Mouse (Mus musculus) cerebellum, adult 2 months (tissue): Measurements from ENCODE around the gene Il10rb. TPM values are rescaled to one million over a fixed set of nuclear protein-coding genes. Genes with fewer than 3 reads are reported as not detected.

ENCODE experiments used
- DNase-seq, 2 experiments: peaks; one replicate each; pipeline ENCODE4 v3.0.0; 2021
- H3K27ac ChIP-seq: fragments of 200-500 bp; 2 replicates; pipeline ENCODE4 v1.5.1; 2012; ENCODE audit warnings: low read length, control low read depth, inconsistent platforms; ENCODE audit not compliant: insufficient read depth
- H3K27me3 ChIP-seq: fragments of 200-500 bp; 2 replicates; pipeline ENCODE4 v1.6.1; 2012; ENCODE audit warnings: inconsistent platforms, mild to moderate bottlenecking, low read length, moderate library complexity; ENCODE audit not compliant: control insufficient read depth, insufficient read depth
- H3K4me1 ChIP-seq: fragments of 200-500 bp; 2 replicates; pipeline ENCODE4 v1.6.1; 2011; ENCODE audit warnings: low read length; ENCODE audit not compliant: control insufficient read depth, insufficient read depth
- H3K4me3 ChIP-seq: fragments of 200-500 bp; replicated peaks from 2 replicates; pipeline ENCODE3; 2011; ENCODE audit warnings: mild to moderate bottlenecking, low read depth, low read length, control low read depth; ENCODE audit not compliant: insufficient read depth
- CTCF ChIP-seq: fragments of 200-500 bp; IDR thresholded peaks from 2 replicates; pipeline ENCODE4 v1.5.1; 2011; ENCODE audit warnings: low read depth, mild to moderate bottlenecking, control low read depth, low read length, moderate library complexity, borderline replicate concordance; ENCODE audit not compliant: insufficient read depth
- POLR2A ChIP-seq: fragments of 200-500 bp; IDR thresholded peaks from 2 replicates; pipeline ENCODE4 v1.6.1; 2011; ENCODE audit warnings: low read length, control low read depth, borderline replicate concordance; ENCODE audit not compliant: insufficient read depth
- WGBS: fragments of 180-500 bp; shearing (Covaris S2); methylation state at CpG from one replicate; pipeline ENCODE4 v1.1.7; 2018; 5-methylcytosine and 5-hydroxymethylcytosine counted together
- polyA plus RNA-seq: library from polyadenylated mRNA; depleted of rRNA; stranded (reverse); fragments of >200 nt; gene quantifications from 2 replicates; pipeline ENCODE4 v1.2.3, GENCODE M21; 2012

Il10rb gene
- polyA plus RNA-seq, 1 experiment = 10.4 TPM

DNA sequence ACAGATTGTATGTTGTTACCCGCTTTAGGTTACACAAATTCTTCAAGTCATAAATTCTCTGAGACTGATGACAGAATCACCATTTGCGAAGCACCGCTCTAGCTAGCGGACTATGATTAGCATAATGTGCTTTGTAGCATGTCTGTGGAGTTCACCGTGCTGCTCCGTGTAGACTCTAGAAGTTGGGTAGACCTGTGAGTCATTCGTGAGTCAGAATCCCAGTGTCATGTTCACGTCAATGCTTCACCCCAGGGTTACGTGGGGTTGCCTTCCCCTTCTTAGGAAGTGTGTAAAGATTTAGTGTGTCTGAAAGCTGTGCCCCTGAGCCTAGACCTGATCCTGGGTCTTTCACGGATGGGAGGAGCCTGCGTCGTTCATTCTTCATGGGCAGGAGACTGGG, 7.9 kb upstream of the Il10rb start:
- WGBS = 90% methylated on average over 12 of the region's 12 CpGs
- Histone ChIP-seq H3K4me1 (no peaks in the 10 kb centered on the region), H3K4me3 (no peak overlapping the region), H3K27ac (no peak overlapping the region), H3K27me3 (no peaks in the 10 kb centered on the region)
- TF ChIP-seq POLR2A = no peak
- TF ChIP-seq CTCF = no peak
- no peak for DNase-seq

GRCm38 (mm10) chr16:91398944-91399343, 7.0 kb upstream of the Il10rb start:
- 95% methylated on average over 7 of the region's 7 CpGs for WGBS
- no peaks in the 10 kb centered on the region for H3K27me3 ChIP-seq
- no peak overlapping the region for H3K4me3 ChIP-seq
- H3K27ac ChIP-seq = no peak overlapping the region
- TF ChIP-seq CTCF (no peak), POLR2A (no peak)
- no peak for DNase-seq
- H3K4me1 ChIP-seq = no peaks in the 10 kb centered on the region

- TF ChIP-seq CTCF (no peak), POLR2A (no peak)
- Histone ChIP-seq H3K4me3 (no peak overlapping the region), H3K27ac (no peak overlapping the region), H3K4me1 (no peaks in the 10 kb centered on the region), H3K27me3 (no peaks in the 10 kb centered on the region)
- DNase-seq = no peak
- WGBS = 72% methylated on average over 6 of the region's 6 CpGs
Measured at GRCm38 (mm10) chr16:91401569-91402165, 4.3 kb upstream of the Il10rb start.

DNA sequence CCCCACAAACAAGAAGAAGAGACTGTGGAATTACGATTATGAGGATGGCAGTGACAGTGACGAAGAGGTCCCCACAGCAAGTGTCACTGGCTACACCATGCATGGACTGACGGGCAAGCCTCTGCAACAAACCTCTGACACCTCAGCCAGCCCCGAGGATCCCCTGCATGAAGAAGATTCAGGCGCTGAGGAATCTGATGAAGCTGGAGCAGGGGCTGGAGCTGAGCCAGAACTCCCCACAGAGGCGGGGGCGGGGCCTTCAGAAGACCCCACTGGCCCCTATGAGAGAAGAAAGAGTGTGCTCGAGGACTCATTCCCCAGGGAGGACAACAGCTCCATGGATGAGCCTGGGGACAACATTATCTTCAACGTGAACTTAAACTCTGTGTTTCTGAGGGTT, 2.2 kb upstream of the Il10rb start:
- DNase-seq = no peak
- TF ChIP-seq POLR2A = no peak
- no peak for TF ChIP-seq CTCF
- Histone ChIP-seq H3K27me3 (no peaks in the 10 kb centered on the region), H3K27ac (no peak overlapping the region), H3K4me1 (no peaks in the 10 kb centered on the region), H3K4me3 (no peak overlapping the region)
- WGBS = 59% methylated on average over 9 of the region's 9 CpGs

- H3K4me3 ChIP-seq = no peak overlapping the region
- no peaks in the 10 kb centered on the region for H3K27me3 ChIP-seq
- no peaks in the 10 kb centered on the region for H3K4me1 ChIP-seq
- no peak for TF ChIP-seq CTCF
- no peak for TF ChIP-seq POLR2A
- no peak overlapping the region for H3K27ac ChIP-seq
- DNase-seq = no peak
- WGBS = 91% methylated on average over 8 of the region's 8 CpGs
Measured at GRCm38 (mm10) chr16:91404187-91404586, 1.8 kb upstream of the Il10rb start.

DNA sequence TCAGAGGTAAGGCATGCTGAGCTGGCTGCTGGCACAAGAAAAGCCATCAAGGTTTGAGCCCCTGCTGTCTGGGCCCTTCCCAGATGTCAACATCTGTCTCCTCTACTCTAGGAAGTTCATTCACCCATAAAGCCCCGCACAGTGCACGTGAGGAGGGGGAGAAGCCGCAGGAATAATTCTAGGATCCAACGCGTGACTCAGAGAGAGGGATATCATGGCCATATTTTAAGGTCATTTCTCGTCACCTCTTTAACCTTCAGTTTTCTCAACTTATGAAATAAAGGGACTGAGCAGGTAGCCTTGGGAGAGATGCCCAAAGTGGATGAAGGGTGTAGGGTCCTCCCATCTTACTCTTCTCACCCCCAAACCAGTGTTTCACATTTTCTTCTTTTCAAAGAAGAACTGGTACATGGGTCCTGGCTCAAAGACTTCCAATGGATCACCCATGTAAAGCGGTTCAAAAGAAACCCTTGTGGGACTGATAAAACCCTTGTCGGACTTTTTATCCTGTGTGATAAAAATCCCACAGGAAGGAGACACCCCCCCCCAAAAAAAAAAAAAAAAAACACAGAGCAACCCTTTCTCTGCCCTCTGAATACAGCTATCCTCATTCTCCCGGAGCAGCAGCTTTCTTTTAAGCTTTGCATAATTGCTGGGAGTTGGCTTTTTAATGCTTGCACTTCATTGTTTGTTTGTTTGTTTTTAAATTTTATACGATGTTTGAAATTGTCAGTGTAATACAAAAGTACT, 961 bp upstream of the Il10rb start:
- no peak for TF ChIP-seq CTCF
- TF ChIP-seq POLR2A = no peak
- H3K27me3 ChIP-seq = no peaks in the 10 kb centered on the region
- DNase-seq = no peak
- no peak overlapping the region for H3K27ac ChIP-seq
- no peak overlapping the region for H3K4me3 ChIP-seq
- 85% methylated on average over 10 of the region's 10 CpGs for WGBS
- H3K4me1 ChIP-seq = no peaks in the 10 kb centered on the region

GRCm38 (mm10) chr16:91406585-91407220, 739 bp downstream of the Il10rb start:
- Histone ChIP-seq H3K27ac (no peak overlapping the region), H3K4me1 (no peaks in the 10 kb centered on the region), H3K4me3 (peak overlapping the region; percentile 44), H3K27me3 (no peaks in the 10 kb centered on the region)
- TF ChIP-seq CTCF (no peak), POLR2A (no peak)
- WGBS = 9% methylated on average over 13 of the region's 13 CpGs
- DNase-seq = no peak

DNA sequence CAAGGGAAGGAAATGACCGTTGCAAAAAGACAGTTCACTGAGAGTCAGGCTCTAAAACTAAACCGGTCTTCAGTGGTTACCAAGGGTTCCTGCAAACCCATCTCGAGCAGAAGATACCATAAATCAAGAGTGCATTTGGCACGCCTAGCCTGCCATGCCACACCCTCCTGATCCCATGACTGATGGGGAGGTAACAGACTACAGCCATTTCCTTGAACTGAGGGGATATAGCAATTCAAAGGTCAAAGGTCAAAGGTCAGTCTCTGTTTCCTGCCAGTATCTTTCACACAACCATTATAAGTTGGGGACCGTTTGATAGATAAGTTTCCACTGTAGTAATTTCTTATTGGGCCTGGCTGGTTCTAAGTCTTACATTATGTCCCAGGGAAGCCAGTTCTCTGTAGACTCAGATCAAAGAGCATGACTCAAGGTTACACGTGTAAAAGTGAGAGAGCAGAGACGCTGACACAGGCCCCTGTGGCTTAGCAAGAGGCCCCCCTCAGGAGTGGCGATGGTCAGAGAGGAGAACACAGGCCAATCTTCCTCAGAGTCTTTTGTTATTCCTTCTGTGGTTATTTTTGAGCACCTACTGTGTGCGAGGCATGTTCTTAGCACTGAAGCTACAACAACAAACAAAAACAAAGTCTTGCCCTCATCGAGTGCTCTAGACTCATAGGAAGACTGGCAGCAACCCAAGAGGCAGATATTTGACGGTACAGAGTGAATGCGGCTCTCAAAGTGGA, 7.3 kb downstream of the Il10rb start:
- H3K27me3 ChIP-seq = no peaks in the 10 kb centered on the region
- H3K4me1 ChIP-seq = no peaks in the 10 kb centered on the region
- no peak overlapping the region for H3K27ac ChIP-seq
- no peak for DNase-seq
- TF ChIP-seq CTCF = no peak
- TF ChIP-seq POLR2A = no peak
- 71% methylated on average over 12 of the region's 12 CpGs for WGBS
- H3K4me3 ChIP-seq = no peak overlapping the region
